Mouse (Mus musculus): Measurements from ENCODE around the gene Pcbp4.

GRCm38 (mm10) chr9:106452821-106453220 is 270 bp upstream of the Pcbp4 start:
- TF ChIP-seq CTCF (IDR thresholded peaks at IDR 0.05; ENCODE audit: control insufficient read depth, insufficient read depth, low read length) (no peak), POLR2A (IDR thresholded peaks at IDR 0.05; ENCODE audit: borderline replicate concordance, control insufficient read depth, low read depth, low read length) (no peak)
